Mouse (Mus musculus) myocyte (in vitro differentiated cells): Measurements from ENCODE around the gene Myh14. TPM values are rescaled to one million over a fixed set of nuclear protein-coding genes. Genes with fewer than 3 reads are reported as not detected.

Experiments
- H3K27me3 ChIP-seq: one replicate; pipeline ENCODE4 v1.6.1; 2011; ENCODE audit not compliant: control insufficient read depth, insufficient read depth, insufficient read length
- H3K36me3 ChIP-seq: one replicate; pipeline ENCODE4 v1.6.1; 2011; ENCODE audit not compliant: control insufficient read depth, insufficient read depth
- H3K4me2 ChIP-seq: one replicate; pipeline ENCODE4 v1.6.1; 2011; ENCODE audit warnings: low read depth, control low read depth
- H3K4me3 ChIP-seq: one replicate; pipeline ENCODE4 v1.5.1; 2011; ENCODE audit warnings: mild to moderate bottlenecking, control low read depth, moderate library complexity
- H3K79me2 ChIP-seq: one replicate; pipeline ENCODE4 v1.6.1; 2011; ENCODE audit not compliant: control insufficient read depth, insufficient read depth
- H3ac ChIP-seq: one replicate; pipeline ENCODE4 v1.6.1; 2011; ENCODE audit not compliant: control insufficient read depth, insufficient read length
- CEBPB ChIP-seq: IDR thresholded peaks from 2 replicates; pipeline ENCODE4 v1.6.1; 2011; ENCODE audit warnings: mild to moderate bottlenecking, moderate library complexity; ENCODE audit not compliant: poor library complexity, insufficient read depth, severe bottlenecking
- E2F4 ChIP-seq: IDR thresholded peaks from one replicate; pipeline ENCODE4 v1.6.1; 2011; ENCODE audit warnings: mild to moderate bottlenecking, control low read depth, moderate library complexity; ENCODE audit not compliant: insufficient read depth
- MAX ChIP-seq: IDR thresholded peaks from one replicate; pipeline ENCODE4 v1.6.1; 2011; ENCODE audit warnings: low read depth, mild to moderate bottlenecking, control low read depth
- MYOD1 ChIP-seq, 3 experiments: IDR thresholded peaks; one replicate each; pipeline ENCODE4 v1.6.1; 2011; ENCODE audit warnings: control low read depth in 2 of 3, low read depth in 2 of 3, mild to moderate bottlenecking in 2 of 3, moderate library complexity in 1 of 3; ENCODE audit not compliant: insufficient read length in 2 of 3, control insufficient read depth in 1 of 3
- MYOG ChIP-seq, 3 experiments: IDR thresholded peaks; one replicate each; pipeline ENCODE4 v1.6.1; 2011; ENCODE audit warnings: control low read depth in 2 of 3, low read depth in 2 of 3, mild to moderate bottlenecking in 2 of 3; ENCODE audit not compliant: insufficient read length in 2 of 3, control insufficient read depth in 1 of 3, insufficient read depth in 1 of 3
- POLR2A ChIP-seq: IDR thresholded peaks from one replicate; pipeline ENCODE4 v1.6.1; 2011; ENCODE audit warnings: low read depth, mild to moderate bottlenecking, control low read depth, moderate library complexity; ENCODE audit not compliant: insufficient read length
- POLR2AphosphoS2 ChIP-seq: IDR thresholded peaks from one replicate; pipeline ENCODE4 v1.6.1; 2011; ENCODE audit warnings: low read depth, control low read depth; ENCODE audit not compliant: insufficient read length
- REST ChIP-seq: IDR thresholded peaks from one replicate; pipeline ENCODE4 v1.6.1; 2011; ENCODE audit warnings: mild to moderate bottlenecking, control low read depth, moderate library complexity; ENCODE audit not compliant: insufficient read depth, insufficient read length
- SRF ChIP-seq: IDR thresholded peaks from one replicate; pipeline ENCODE4 v1.6.1; 2011; ENCODE audit warnings: low read depth; ENCODE audit not compliant: control insufficient read depth, insufficient read length
- TCF12 ChIP-seq: IDR thresholded peaks from one replicate; pipeline ENCODE4 v1.6.1; 2011; ENCODE audit warnings: mild to moderate bottlenecking, control low read depth; ENCODE audit not compliant: poor library complexity, insufficient read depth, severe bottlenecking
- TCF3 ChIP-seq: IDR thresholded peaks from one replicate; pipeline ENCODE4 v1.6.1; 2011; ENCODE audit warnings: low read depth, control low read depth; ENCODE audit not compliant: insufficient read length
- USF1 ChIP-seq: IDR thresholded peaks from one replicate; pipeline ENCODE4 v1.6.1; 2011; ENCODE audit warnings: low read depth, mild to moderate bottlenecking, control low read depth, moderate library complexity
- polyA plus RNA-seq: library from polyadenylated mRNA; unstranded; fragments of >200 nt; fragmentation: generic; extraction: Trizol; gene quantifications from one replicate; pipeline ENCODE4 v1.2.1, GENCODE M21; 2012; ENCODE audit warnings: missing spikeins

Gene Myh14
- polyA plus RNA-seq, 1 experiment = 0.17 TPM

GRCm38 (mm10) chr7:44661219-44661618 is 9.4 kb downstream of the Myh14 start:
- Histone ChIP-seq H3K27me3 (peaks cover 14% of the 10 kb centered on the region), H3K4me3 (no peak overlapping the region), H3ac (no peak overlapping the region), H3K36me3 (no peaks in the 10 kb centered on the region), H3K4me2 (no peak overlapping the region), H3K79me2 (no peaks in the 10 kb centered on the region)
- TF ChIP-seq POLR2A (no peak), TCF12 (no peak), MYOG (IDR thresholded peaks at IDR 0.05; ENCODE audit: control insufficient read depth in 1 of 3, insufficient read depth in 1 of 3, insufficient read length in 2 of 3, low read depth in 2 of 3) (no peak), CEBPB (no peak), POLR2AphosphoS2 (no peak), REST (no peak), SRF (no peak), USF1 (no peak), MYOD1 (IDR thresholded peaks at IDR 0.05; ENCODE audit: control insufficient read depth in 1 of 3, insufficient read length in 2 of 3, low read depth in 2 of 3) (no peak), MAX (no peak), TCF3 (no peak), E2F4 (no peak)

DNA sequence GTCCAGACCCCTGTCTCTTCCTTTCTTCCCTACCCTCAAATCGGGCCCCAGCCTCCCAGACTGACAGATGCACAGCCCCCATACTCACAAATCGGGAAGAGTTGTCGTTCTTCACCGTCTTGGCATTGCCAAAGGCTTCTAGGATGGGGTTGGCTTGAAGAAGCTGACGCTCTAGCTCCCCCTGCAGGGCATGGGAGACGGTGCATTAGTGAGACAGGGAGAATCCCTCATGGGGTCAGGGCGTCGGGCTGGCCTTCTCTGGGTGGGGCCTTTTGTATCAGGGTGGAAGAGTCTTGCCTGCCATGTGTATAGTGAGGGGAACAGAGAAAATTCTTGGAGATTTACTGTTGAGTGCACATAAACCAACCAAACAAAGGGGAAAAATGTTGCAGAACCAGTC is 15.1 kb downstream of the Myh14 start:
- H3ac ChIP-seq = no peak overlapping the region
- H3K4me2 ChIP-seq = no peak overlapping the region
- H3K4me3 ChIP-seq = no peak overlapping the region
- no peaks in the 10 kb centered on the region for H3K79me2 ChIP-seq
- peaks cover 14% of the 10 kb centered on the region for H3K27me3 ChIP-seq
- no peaks in the 10 kb centered on the region for H3K36me3 ChIP-seq
- TF ChIP-seq E2F4 = no peak
- no peak for TF ChIP-seq SRF
- no peak for TF ChIP-seq POLR2A
- TF ChIP-seq MYOG (IDR thresholded peaks at IDR 0.05; ENCODE audit: control insufficient read depth in 1 of 3, insufficient read depth in 1 of 3, insufficient read length in 2 of 3, low read depth in 2 of 3) = no peak
- no peak for TF ChIP-seq REST
- no peak for TF ChIP-seq MAX
- TF ChIP-seq CEBPB = no peak
- TF ChIP-seq TCF3 = no peak
- TF ChIP-seq USF1 = no peak
- no peak for TF ChIP-seq TCF12
- TF ChIP-seq MYOD1 (IDR thresholded peaks at IDR 0.05; ENCODE audit: control insufficient read depth in 1 of 3, insufficient read length in 2 of 3, low read depth in 2 of 3) = no peak
- no peak for TF ChIP-seq POLR2AphosphoS2

DNA sequence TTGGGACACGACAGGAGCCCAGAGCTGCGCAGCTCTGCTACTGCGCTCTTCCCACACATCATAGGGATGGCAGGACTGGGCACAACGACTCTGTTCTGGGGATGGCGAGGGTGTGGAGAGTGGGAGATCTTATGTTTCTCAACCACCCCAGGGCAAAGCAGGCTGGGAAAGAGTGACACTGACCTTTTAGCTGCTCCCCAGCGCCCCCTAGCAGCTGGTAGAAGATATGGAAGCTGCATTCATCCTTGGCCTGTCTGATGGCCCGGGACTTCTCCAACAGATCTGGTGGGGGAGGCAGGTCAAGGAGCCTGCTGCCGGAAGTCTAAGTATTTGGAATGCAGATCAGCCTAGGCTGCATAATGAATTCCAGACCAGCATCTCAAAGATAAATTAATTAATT is 16.9 kb downstream of the Myh14 start:
- Histone ChIP-seq H3ac (no peak overlapping the region), H3K4me2 (no peak overlapping the region), H3K4me3 (no peak overlapping the region), H3K79me2 (no peaks in the 10 kb centered on the region), H3K36me3 (no peaks in the 10 kb centered on the region), H3K27me3 (peaks cover 14% of the 10 kb centered on the region)
- TF ChIP-seq SRF (no peak), CEBPB (no peak), REST (no peak), USF1 (no peak), TCF12 (no peak), POLR2AphosphoS2 (no peak), MYOG (IDR thresholded peaks at IDR 0.05; ENCODE audit: control insufficient read depth in 1 of 3, insufficient read depth in 1 of 3, insufficient read length in 2 of 3, low read depth in 2 of 3) (no peak), MAX (no peak), E2F4 (no peak), MYOD1 (IDR thresholded peaks at IDR 0.05; ENCODE audit: control insufficient read depth in 1 of 3, insufficient read length in 2 of 3, low read depth in 2 of 3) (no peak), POLR2A (no peak), TCF3 (no peak)

DNA sequence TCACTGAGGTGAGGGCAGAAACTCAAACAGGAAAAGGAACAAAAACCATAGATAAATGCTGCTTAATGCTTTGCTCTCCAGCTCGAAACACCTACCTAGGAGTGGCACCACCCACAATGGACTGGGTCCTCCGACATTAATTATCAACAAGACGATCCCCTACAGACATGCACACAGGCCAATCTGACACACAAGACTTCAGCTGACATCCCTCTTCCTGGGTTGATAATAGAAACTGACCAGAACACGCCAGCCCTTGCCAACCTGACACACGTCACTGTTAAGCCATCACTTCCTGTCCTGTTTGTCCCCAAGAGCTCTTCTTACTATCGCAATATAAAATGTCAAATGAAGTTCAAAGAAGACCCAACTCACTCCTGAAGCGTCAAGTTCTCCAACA is 19.2 kb downstream of the Myh14 start:
- Histone ChIP-seq H3K36me3 (no peaks in the 10 kb centered on the region), H3K27me3 (peaks cover 3% of the 10 kb centered on the region), H3K79me2 (no peaks in the 10 kb centered on the region), H3K4me2 (no peak overlapping the region), H3ac (no peak overlapping the region), H3K4me3 (no peak overlapping the region)
- TF ChIP-seq MAX = no peak
- TF ChIP-seq TCF12 = no peak
- TF ChIP-seq E2F4 = no peak
- TF ChIP-seq CEBPB = no peak
- no peak for TF ChIP-seq SRF
- no peak for TF ChIP-seq POLR2A

DNA sequence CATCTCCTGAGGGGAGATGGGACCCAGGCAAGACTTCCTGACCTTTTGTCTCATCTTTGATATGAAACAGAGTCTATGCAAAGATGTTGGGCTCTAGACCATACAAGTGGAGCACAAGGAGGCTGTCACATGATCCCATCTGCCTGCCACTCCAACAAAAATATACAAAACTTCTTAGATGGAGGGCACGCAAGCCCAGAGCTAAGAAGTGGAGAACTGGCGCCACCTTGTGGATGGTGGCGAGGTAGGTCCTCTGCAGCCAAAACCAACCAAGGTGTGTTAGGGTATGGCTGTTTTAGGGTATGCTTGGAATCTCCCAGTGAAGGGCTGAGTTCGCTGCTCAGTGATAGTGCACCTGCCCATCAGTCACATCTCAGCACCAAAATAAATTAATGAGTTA is 20.7 kb downstream of the Myh14 start:
- TF ChIP-seq USF1 (no peak), MYOD1 (IDR thresholded peaks at IDR 0.05; ENCODE audit: control insufficient read depth in 1 of 3, insufficient read length in 2 of 3, low read depth in 2 of 3) (no peak), TCF12 (no peak), POLR2A (no peak), E2F4 (no peak), CEBPB (no peak), MAX (no peak), SRF (no peak), POLR2AphosphoS2 (no peak), TCF3 (no peak)
- Histone ChIP-seq H3K79me2 (no peaks in the 10 kb centered on the region), H3ac (no peak overlapping the region), H3K4me2 (no peak overlapping the region), H3K27me3 (peaks cover 7% of the 10 kb centered on the region), H3K36me3 (no peaks in the 10 kb centered on the region), H3K4me3 (no peak overlapping the region)
